Mouse (Mus musculus) kidney, postnatal 0 days (tissue): Measurements from ENCODE around the gene Il13. TPM values are rescaled to one million over a fixed set of nuclear protein-coding genes. Genes with fewer than 3 reads are reported as not detected.

Source experiments
- ATAC-seq: fragments of 200-750 bp; cut with Nextera tagmentation; replicated peaks from 2 replicates; pipeline ENCODE4 v1.8.0; 2017; ENCODE audit warnings: low read depth, moderate number of reproducible peaks, moderate TSS enrichment, moderate library complexity; ENCODE audit not compliant: low FRiP score
- DNase-seq: peaks from one replicate; pipeline ENCODE4 v3.0.0-alpha.2; 2016; ENCODE audit warnings: low spot score
- H3K27ac ChIP-seq: fragments of 300-500 bp; sonication (generic); 2 replicates; pipeline ENCODE4 v1.5.1; 2014; ENCODE audit warnings: mild to moderate bottlenecking
- H3K27me3 ChIP-seq: fragments of 300-500 bp; sonication (generic); 2 replicates; pipeline ENCODE4 v1.6.1; 2014; ENCODE audit warnings: low read length, mixed read lengths; ENCODE audit not compliant: insufficient read depth
- H3K36me3 ChIP-seq: fragments of 300-500 bp; sonication (generic); 2 replicates; pipeline ENCODE4 v1.6.1; 2014; ENCODE audit warnings: low read length, mixed read lengths; ENCODE audit not compliant: insufficient read depth
- H3K4me1 ChIP-seq: fragments of 300-500 bp; sonication (generic); replicated peaks from 2 replicates; pipeline ENCODE4 v1.6.1; 2014; ENCODE audit warnings: antibody characterized with exemption, low read length, mixed read lengths; ENCODE audit not compliant: insufficient read depth
- H3K4me2 ChIP-seq: fragments of 300-500 bp; sonication (generic); 2 replicates; pipeline ENCODE4 v1.6.1; 2014; ENCODE audit warnings: mild to moderate bottlenecking, low read length, moderate library complexity, mixed read lengths
- H3K4me3 ChIP-seq: fragments of 300-500 bp; sonication (generic); replicated peaks from 2 replicates; pipeline ENCODE4 v1.5.1; 2014; ENCODE audit warnings: low read depth, low read length
- H3K9ac ChIP-seq: fragments of 300-500 bp; sonication (generic); 2 replicates; pipeline ENCODE4 v1.6.1; 2014; ENCODE audit warnings: low read depth, low read length
- H3K9me3 ChIP-seq: fragments of 300-500 bp; sonication (generic); replicated peaks from 2 replicates; pipeline ENCODE4 v1.6.1; 2016; ENCODE audit warnings: low read length, inconsistent platforms, mixed read lengths
- CTCF ChIP-seq: IDR thresholded peaks from 2 replicates; pipeline ENCODE4 v1.5.1; 2016; ENCODE audit warnings: antibody characterized with exemption, low read depth, mild to moderate bottlenecking, moderate library complexity
- WGBS: fragments of 180-500 bp; shearing (Covaris S2); extraction: QIAGEN DNeasy Blood & Tissue Kit; methylation state at CpG from one replicate; pipeline ENCODE4 v1.1.7; 2014; 5-methylcytosine and 5-hydroxymethylcytosine counted together
- polyA plus RNA-seq: library from polyadenylated mRNA; unstranded; fragments of >200 nt; fragmentation: Nextera tagmentation; extraction: Ambion mirVana; gene quantifications from 2 replicates; pipeline ENCODE4 v1.2.1, GENCODE M21; 2015

Il13 gene
- polyA plus RNA-seq, 1 experiment from 2014 or later: not detected

DNA sequence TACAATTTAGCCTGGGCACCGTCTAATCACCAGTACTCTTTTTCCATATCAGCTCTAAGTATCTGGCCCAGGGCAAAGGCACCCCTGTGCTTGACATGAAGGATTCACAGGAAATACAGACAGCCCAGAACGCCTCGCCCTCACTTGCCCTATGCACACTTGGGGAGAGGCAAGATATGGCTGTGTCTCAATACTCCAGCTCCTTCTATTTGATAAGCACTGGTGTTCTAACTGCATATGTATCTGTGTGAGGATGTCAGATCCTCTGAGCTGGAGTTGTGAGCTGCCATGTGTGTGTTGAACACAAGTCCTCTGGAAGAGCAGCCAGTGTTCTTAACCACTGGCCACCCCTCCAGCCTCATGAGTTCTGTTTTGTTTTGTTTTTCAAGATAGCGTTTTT, 16.9 kb upstream of the Il13 start:
- Histone ChIP-seq H3K4me1 (no peaks in the 10 kb centered on the region), H3K27me3 (no peaks in the 10 kb centered on the region), H3K36me3 (peaks cover 39% of the 10 kb centered on the region), H3K9ac (no peak overlapping the region), H3K9me3 (no peaks in the 10 kb centered on the region), H3K27ac (no peak overlapping the region), H3K4me3 (no peak overlapping the region), H3K4me2 (no peak overlapping the region)
- 92% methylated on average over 4 of the region's 4 CpGs for WGBS
- ATAC-seq: no peak
- no peak for DNase-seq
- no peak for TF ChIP-seq CTCF

DNA sequence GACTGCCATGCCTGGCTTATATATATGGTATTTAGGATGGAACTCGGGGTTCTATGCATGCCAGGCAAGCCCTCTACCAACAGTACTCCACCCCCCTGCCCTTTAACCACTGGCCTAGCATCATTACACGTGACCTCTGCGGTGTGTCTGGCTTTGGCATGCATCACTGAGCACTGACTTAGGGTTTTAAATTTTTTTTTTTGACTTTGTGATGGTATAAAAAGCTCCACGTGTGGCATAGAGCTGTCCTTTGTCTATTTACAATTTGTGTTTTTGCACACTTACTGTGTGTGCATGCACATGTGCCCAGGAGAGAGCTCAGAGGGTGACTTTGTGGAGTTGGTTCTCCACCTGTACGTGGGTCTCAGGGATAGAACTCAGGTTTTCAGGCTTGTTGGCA, 9.5 kb upstream of the Il13 start:
- Histone ChIP-seq H3K4me2 (no peak overlapping the region), H3K27ac (no peak overlapping the region), H3K9ac (no peak overlapping the region), H3K4me1 (no peaks in the 10 kb centered on the region), H3K9me3 (no peaks in the 10 kb centered on the region), H3K27me3 (no peaks in the 10 kb centered on the region), H3K4me3 (no peak overlapping the region), H3K36me3 (no peaks in the 10 kb centered on the region)
- ATAC-seq: no peak
- no peak for DNase-seq
- 41% methylated on average over 5 of the region's 5 CpGs for WGBS
- TF ChIP-seq CTCF: no peak

- WGBS: 79% methylated on average over 12 of the region's 12 CpGs
- ATAC-seq: no peak
- H3K9me3 ChIP-seq: no peaks in the 10 kb centered on the region
- no peaks in the 10 kb centered on the region for H3K4me1 ChIP-seq
- H3K27me3 ChIP-seq: no peaks in the 10 kb centered on the region
- H3K4me3 ChIP-seq: no peak overlapping the region
- peak; percentile 50 for TF ChIP-seq CTCF
- DNase-seq: no peak
- no peak overlapping the region for H3K27ac ChIP-seq
- no peaks in the 10 kb centered on the region for H3K36me3 ChIP-seq
- H3K9ac ChIP-seq: no peak overlapping the region
- H3K4me2 ChIP-seq: no peak overlapping the region
Observed at GRCm38 (mm10) chr11:53642744-53643279, 8.3 kb upstream of the Il13 start.

DNA sequence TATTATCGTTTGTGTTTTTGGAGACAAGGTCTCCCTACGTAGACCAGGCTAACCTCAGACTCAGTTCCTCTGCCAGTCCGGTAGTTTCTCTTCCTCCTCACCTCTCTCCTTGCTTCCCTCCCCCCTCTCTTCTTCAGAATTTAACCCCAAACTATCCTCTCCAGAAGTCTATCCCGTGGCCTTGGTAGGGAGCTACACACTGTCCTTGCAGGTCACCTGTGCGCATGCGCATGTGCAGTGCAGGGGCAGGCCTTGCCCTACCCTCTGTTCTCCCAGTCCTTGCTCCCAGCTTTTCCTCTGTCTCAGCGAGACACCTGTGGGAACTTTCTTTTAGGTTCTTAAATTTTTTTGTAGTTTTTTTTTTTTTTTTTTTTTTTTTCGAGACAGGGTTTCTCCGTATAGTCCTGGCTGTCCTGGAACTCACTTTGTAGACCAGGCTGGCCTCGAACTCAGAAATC, 3.3 kb upstream of the Il13 start:
- WGBS: 82% methylated on average over 10 of the region's 10 CpGs
- no peak for ATAC-seq
- DNase-seq: no peak

GRCm38 (mm10) chr11:53637046-53637802, 2.7 kb upstream of the Il13 start:
- ATAC-seq (0 out of 2 replicates have a peak, but pooled peaks have one; percentile 43), DNase-seq (peak; percentile 54)
- 16% methylated on average over 21 of the region's 21 CpGs for WGBS
- H3K27me3 ChIP-seq: no peaks in the 10 kb centered on the region
- H3K36me3 ChIP-seq: no peaks in the 10 kb centered on the region
- H3K9me3 ChIP-seq: no peaks in the 10 kb centered on the region
- H3K4me2 ChIP-seq: peak overlapping the region; percentile 31
- H3K9ac ChIP-seq: no peak overlapping the region
- no peak overlapping the region for H3K27ac ChIP-seq
- H3K4me1 ChIP-seq: peaks cover 8% of the 10 kb centered on the region
- TF ChIP-seq CTCF: no peak
- H3K4me3 ChIP-seq: no peak overlapping the region

More for the DNA sequence above, 3.3 kb upstream of the Il13 start:
- Histone ChIP-seq H3K27me3 (no peaks in the 10 kb centered on the region), H3K27ac (no peak overlapping the region), H3K4me2 (no peak overlapping the region), H3K4me3 (no peak overlapping the region), H3K9ac (no peak overlapping the region), H3K9me3 (no peaks in the 10 kb centered on the region), H3K36me3 (no peaks in the 10 kb centered on the region), H3K4me1 (peaks cover 8% of the 10 kb centered on the region)
- no peak for TF ChIP-seq CTCF

DNA sequence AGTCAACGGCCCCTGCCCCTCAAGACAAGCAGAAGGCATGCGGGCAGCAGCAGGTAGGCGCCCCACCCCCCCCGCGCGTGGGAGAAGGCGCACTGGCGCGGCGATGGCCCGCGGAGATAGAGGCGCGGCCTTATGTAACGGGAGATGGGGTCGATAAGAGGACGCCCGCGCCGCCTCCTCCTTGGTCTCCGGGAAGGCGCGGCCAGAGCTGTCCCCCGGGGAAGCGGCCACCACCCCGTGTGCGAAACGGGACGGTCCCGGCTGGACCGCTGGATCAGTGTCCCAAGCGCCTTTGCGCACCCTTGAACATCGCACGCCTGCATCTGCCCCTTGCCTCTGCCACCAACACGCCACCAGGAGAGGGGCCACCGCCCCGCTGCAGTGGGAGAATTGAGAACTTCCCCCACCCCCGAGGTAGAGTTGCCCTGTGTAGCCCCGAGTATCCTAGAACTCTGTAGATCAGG, 1.7 kb upstream of the Il13 start:
- 2% methylated on average over 33 of the region's 40 CpGs for WGBS
- Histone ChIP-seq H3K9ac (peak overlapping the region; percentile 31; the same call in 1 of the 2 replicates), H3K4me1 (peaks cover 8% of the 10 kb centered on the region), H3K9me3 (no peaks in the 10 kb centered on the region), H3K36me3 (no peaks in the 10 kb centered on the region), H3K4me2 (peak overlapping the region; percentile 60), H3K4me3 (peak overlapping the region; percentile 28), H3K27ac (no peak overlapping the region), H3K27me3 (no peaks in the 10 kb centered on the region)
- peak; percentile 52 for ATAC-seq
- DNase-seq: peak; percentile 28
- no peak for TF ChIP-seq CTCF
